Mouse (Mus musculus) MEL (cell line): Measurements from ENCODE around the gene Cfdp1.

Experiments used
- CTCF ChIP-seq, 3 experiments: IDR thresholded peaks in 2 of 3; conservative IDR thresholded peaks in 1 of 3; 2 replicates each; pipeline ENCODE4 v1.5.1; 2011 to 2012; ENCODE audit warnings: low read length in 3 of 3, low read depth in 2 of 3, mild to moderate bottlenecking in 2 of 3, improper control_type of control experiment in 1 of 3, inconsistent platforms in 1 of 3, mixed read lengths in 1 of 3, moderate library complexity in 1 of 3; ENCODE audit not compliant: control insufficient read depth in 1 of 3, insufficient read depth in 1 of 3, poor library complexity in 1 of 3, severe bottlenecking in 1 of 3
- HCFC1 ChIP-seq: IDR thresholded peaks from 2 replicates; pipeline ENCODE4 v1.6.1; 2012; ENCODE audit warnings: low read depth, mild to moderate bottlenecking, inconsistent platforms, low read length, improper control_type of control experiment, moderate library complexity
- MYB ChIP-seq: IDR thresholded peaks from 2 replicates; pipeline ENCODE4 v1.6.1; 2011; ENCODE audit warnings: mild to moderate bottlenecking, low read depth, low read length, improper control_type of control experiment
- POLR2A ChIP-seq, 2 experiments: IDR thresholded peaks; 2 replicates each; pipeline ENCODE4 v1.6.1; 2011 to 2012; ENCODE audit warnings: low read length in 2 of 2, mild to moderate bottlenecking in 2 of 2, control low read depth in 1 of 2, improper control_type of control experiment in 1 of 2, low read depth in 1 of 2, moderate library complexity in 1 of 2; ENCODE audit not compliant: control insufficient read depth in 1 of 2, insufficient read depth in 1 of 2, poor library complexity in 1 of 2
- POLR2AphosphoS2 ChIP-seq: IDR thresholded peaks from 2 replicates; pipeline ENCODE4 v1.6.1; 2011; ENCODE audit warnings: low read length, improper control_type of control experiment

- TF ChIP-seq CTCF (IDR thresholded peaks at IDR 0.05 in 2 of 3, conservative IDR thresholded peaks at IDR 0.05 in 1 of 3; ENCODE audit: control insufficient read depth in 1 of 3, insufficient read depth in 1 of 3, low read depth in 2 of 3, low read length in 3 of 3, poor library complexity in 1 of 3, severe bottlenecking in 1 of 3) (no peak), HCFC1 (no peak), POLR2A (IDR thresholded peaks at IDR 0.05; ENCODE audit: control insufficient read depth in 1 of 2, insufficient read depth in 1 of 2, low read depth in 1 of 2, low read length in 2 of 2, poor library complexity in 1 of 2) (no peak), MYB (no peak), POLR2AphosphoS2 (no peak)
Observed at GRCm38 (mm10) chr8:111789200-111789599, 64.9 kb downstream of the Cfdp1 start.
